Mouse (Mus musculus): Measurements from ENCODE around the gene Kcnk3.

DNA sequence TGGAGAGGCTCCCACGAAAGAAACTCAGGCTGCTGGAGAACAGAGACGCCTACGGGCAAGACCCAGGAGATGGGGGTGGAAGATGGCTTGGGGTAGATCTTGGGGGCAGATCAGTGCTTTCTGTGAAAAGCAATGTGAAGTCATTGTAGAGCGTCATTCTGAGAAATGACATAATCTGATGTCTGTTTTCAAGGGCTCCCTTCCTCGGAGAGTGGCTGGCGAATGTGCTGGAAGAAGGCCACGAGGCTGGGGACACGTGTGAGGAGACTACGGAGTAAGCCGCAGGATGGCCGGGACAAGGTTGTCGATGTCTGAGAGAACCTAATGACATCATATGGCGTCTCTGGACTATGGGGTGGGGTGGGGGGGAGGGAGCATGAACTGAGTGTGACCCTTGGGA lies 34.0 kb upstream of the Kcnk3 start:
- TF ChIP-seq EP300 (IDR thresholded peaks at IDR 0.05; ENCODE audit: low read depth): no peak
- TF ChIP-seq CTCF (IDR thresholded peaks at IDR 0.05; ENCODE audit: low read depth): no peak

Measured in liver, postnatal 0 days (tissue).